Mouse (Mus musculus): ENCODE data around the gene Olfr804.

The Olfr804 gene

GRCm38 (mm10) chr10:129702910-129703309 lies at the start of gene Olfr804:
Olfr804 (plus strand) TSS chr10:129703210.
- no peak for DNase-seq (ENCODE audit: low read depth, low spot score)

DNA sequence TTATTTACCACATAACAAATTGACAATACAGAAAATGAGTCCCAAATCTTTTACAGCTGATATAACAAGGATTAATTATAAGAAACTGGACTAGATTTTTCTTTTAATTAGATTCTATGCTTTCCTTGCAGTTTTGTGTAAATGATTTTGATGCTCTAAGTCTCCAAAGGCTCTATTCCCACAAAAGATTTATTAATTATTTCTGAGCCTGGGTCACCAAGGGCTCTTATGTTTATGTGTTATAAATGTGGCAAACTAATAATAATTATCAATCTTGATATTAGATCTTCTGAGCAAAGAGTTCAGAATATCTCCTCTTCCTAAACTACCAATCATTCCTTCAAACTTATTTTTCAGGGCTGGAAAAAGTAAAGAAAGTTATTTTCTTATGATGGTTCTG lies 45.6 kb upstream of the Olfr804 start, which contains the start of gene Olfr800:
Gene Olfr800 (plus strand): TSS at position 301 of the 400 bp plus-strand sequence.
- DNase-seq (ENCODE audit: low read depth, low spot score), result no peak

- no peak for DNase-seq (ENCODE audit: low read depth, low spot score)
These were observed 29.2 kb upstream of the Olfr804 start, which contains the start of gene Olfr801 for GRCm38 (mm10) chr10:129673765-129674164. Olfr801 (minus strand) TSS chr10:129673865.

DNA sequence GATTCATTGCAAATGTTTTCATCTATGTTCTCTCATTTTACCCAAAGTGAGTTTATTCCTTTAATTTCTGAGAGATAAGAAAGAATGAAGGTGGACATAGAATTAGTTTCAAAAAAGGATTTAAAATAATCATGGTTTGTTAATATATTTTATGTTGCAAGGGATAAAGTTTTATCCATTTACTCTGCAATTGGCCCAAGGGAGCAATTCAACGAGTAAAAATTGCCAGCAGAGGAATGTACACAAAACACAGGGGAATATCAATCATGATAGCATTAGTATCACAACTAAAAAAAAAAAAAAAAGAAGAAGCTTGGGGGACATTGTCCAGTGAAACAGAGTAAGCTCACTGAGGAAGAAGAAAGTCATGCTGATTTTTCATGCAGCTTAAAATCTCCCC lies 14.9 kb upstream of the Olfr804 start, which contains the start of gene Olfr802:
Gene Olfr802 (minus strand): TSS at position 101 of the 400 bp plus-strand sequence.
- DNase-seq (ENCODE audit: low read depth, low spot score), result no peak

GRCm38 (mm10) chr10:129694186-129694585 lies 8.8 kb upstream of the Olfr804 start, which contains the start of gene Olfr803:
Olfr803 (minus strand) TSS chr10:129694286.
- DNase-seq (ENCODE audit: low read depth, low spot score), result no peak

GRCm38 (mm10) chr10:129729275-129729674 lies 26.3 kb downstream of the Olfr804 start, which contains the start of gene Olfr805:
Olfr805 (minus strand) TSS chr10:129729375.
- DNase-seq (ENCODE audit: low read depth, low spot score), result no peak

DNA sequence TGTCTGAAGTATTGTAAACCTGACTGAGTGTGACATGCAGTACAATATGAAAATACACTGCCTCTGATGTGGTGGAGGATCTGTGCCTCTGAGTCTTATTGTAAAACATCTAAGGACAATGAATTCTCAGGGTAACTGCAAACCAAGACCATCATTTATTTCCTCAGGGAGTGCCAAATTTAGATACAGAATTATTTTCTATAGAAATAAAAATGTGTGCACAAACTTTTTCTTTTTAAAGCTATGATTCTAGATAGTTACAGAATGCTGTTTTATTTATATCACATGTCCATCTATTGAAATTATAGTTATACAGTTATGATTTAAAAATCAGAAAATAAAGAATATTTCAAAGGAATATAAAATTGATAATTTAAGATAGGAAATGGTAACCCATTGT lies 38.8 kb downstream of the Olfr804 start, which contains the start of gene Olfr806:
Gene Olfr806 (minus strand): TSS at position 101 of the 400 bp plus-strand sequence.
- no peak for DNase-seq (ENCODE audit: low read depth, low spot score)

DNA sequence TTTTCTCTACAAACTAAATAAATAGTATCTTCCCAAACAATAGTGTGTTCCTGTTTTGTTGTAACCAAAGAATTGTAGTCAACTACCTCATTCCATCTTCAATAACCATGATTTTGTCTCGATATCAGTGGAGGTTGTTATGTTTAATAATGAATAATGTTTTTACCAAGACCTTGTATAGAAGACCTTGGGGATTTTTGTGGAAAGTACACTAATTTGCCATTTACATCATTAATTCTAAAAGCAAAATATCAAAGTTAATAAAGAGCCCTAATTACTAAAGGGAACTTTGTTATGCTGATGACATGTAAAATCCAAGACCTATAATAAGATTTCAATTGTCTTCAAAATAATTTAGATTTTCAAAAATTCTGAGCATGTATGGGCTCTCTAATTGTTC lies 54.7 kb downstream of the Olfr804 start, which contains the start of gene Olfr807:
Gene Olfr807 (minus strand): TSS at position 101 of the 400 bp plus-strand sequence.
- no peak for DNase-seq (ENCODE audit: low read depth, low spot score)
